Mouse (Mus musculus) cerebellum, adult 2 months (tissue): Measurements from ENCODE around the gene Spag6l.
"Not testable (repeated sequence)": the region's sequence is repeated elsewhere in the genome, so short reads cannot be mapped to it uniquely, and the experiment has no call there.

Source experiments
- CTCF ChIP-seq: fragments of 200-500 bp; IDR thresholded peaks from 2 replicates; pipeline ENCODE4 v1.5.1; 2011; ENCODE audit warnings: low read depth, mild to moderate bottlenecking, control low read depth, low read length, moderate library complexity, borderline replicate concordance; ENCODE audit not compliant: insufficient read depth
- POLR2A ChIP-seq: fragments of 200-500 bp; IDR thresholded peaks from 2 replicates; pipeline ENCODE4 v1.6.1; 2011; ENCODE audit warnings: low read length, control low read depth, borderline replicate concordance; ENCODE audit not compliant: insufficient read depth

DNA sequence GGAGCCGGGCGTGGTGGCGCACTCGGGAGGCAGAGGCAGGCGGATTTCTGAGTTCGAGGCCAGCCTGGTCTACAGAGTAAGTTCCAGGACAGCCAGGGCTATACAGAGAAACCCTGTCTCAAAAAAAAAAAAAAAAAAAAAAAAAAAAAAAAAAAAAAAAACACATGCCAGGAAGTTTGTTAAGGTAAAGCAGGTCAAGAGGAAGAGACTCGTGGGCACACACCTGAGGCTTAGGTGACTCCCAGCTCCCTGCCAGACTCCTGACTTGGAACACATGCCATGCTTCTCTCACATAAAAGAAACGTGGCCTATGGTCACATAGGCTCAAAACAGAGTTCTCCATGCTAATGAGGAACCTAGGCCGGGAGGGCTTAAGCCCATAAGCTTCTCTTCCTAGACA is 26.8 kb upstream of the Spag6l start:
- not testable (repeated sequence) for TF ChIP-seq CTCF, POLR2A
